Mouse (Mus musculus): Measurements from ENCODE around the gene 1700020L24Rik. TPM values are rescaled to one million over a fixed set of nuclear protein-coding genes. Genes with fewer than 3 reads are reported as not detected.

Gene 1700020L24Rik
- total RNA-seq, 2 experiments from 2014 or later: 0.30 to 1.4 TPM

DNA sequence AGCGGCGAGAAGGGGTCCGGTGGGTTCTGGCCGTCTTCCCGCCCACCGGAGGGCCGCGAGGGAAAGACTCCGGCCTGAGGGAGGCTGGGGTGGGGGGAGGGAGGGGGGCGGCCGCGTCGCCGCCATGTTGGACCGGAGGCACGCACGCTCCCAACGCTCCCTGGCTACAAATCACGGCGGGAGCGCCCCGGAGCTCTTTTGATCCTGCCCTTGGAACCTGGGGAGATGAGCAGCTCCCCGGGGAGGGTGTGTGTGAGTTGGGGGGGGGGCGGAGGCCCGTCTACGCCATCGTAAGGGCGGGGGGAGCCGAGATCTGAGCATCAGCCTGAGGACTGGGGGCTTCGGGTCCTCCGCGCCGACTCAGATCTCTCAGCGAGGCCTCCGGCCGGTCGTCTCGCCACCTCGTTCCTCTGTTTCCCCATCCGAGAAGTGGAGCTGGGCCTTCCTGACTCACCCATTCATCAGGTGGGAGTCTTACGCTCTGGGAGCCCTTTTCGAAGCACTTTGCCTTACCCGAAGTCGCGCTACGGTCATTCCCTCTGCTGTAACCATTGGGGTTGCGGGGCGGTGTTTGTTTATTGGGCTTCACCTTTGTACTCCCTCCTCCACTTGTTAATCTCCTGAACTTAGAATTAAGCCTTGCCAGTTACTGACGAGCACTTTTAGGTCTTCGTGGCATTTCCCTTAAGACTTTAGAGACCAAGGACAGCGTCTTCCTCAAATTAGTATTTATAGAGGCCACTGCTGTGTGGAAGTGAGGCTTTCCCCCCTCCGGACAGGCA lies 35.9 kb downstream of the 1700020L24Rik start:
- DNase-seq: peak; percentile 49

Other genes with a start within 250 kb of the 1700020L24Rik start
- gene Slfn3, start 246.3 kb upstream of the 1700020L24Rik start, total RNA-seq (2021): 1 to 10 TPM; 3.3 to 3.9 TPM
- gene Slfn14, start 151.0 kb upstream of the 1700020L24Rik start, total RNA-seq (2021): 1 to 10 TPM in 1 of 2 experiments, under 1 TPM in 1; 0.60 to 2.0 TPM
- gene Ap2b1, start 138.7 kb upstream of the 1700020L24Rik start, total RNA-seq (2021): 10 to 100 TPM; 78.1 to 96.0 TPM
- gene Pex12, start 135.1 kb upstream of the 1700020L24Rik start, total RNA-seq (2021): 10 to 100 TPM in 1 of 2 experiments, 1 to 10 TPM in 1; 8.4 to 13.1 TPM
- gene Rasl10b, start 28.5 kb upstream of the 1700020L24Rik start, total RNA-seq (2021): 1 to 10 TPM; 8.5 to 9.1 TPM
- not detected for gene Gas2l2, start 8.2 kb upstream of the 1700020L24Rik start, total RNA-seq (2021)
- 10 to 100 TPM in 1 of 2 experiments, 1 to 10 TPM in 1; 9.8 to 15.1 TPM for gene Mmp28, start 25.4 kb downstream of the 1700020L24Rik start, total RNA-seq (2021)
- gene Taf15, start 35.4 kb downstream of the 1700020L24Rik start, total RNA-seq (2021): 10 to 100 TPM; 54.9 to 58.4 TPM
- gene Heatr9, start 84.5 kb downstream of the 1700020L24Rik start, total RNA-seq (2021): not detected
- 1 to 10 TPM; 7.9 to 8.8 TPM for gene Ccl5, start 92.8 kb downstream of the 1700020L24Rik start, total RNA-seq (2021)
- 10 to 100 TPM in 1 of 2 experiments, 1 to 10 TPM in 1; 8.6 to 12.2 TPM for gene Ccl9, start 141.0 kb downstream of the 1700020L24Rik start, total RNA-seq (2021)
- 10 to 100 TPM in 1 of 2 experiments, 1 to 10 TPM in 1; 6.6 to 12.9 TPM for gene Ccl6, start 155.4 kb downstream of the 1700020L24Rik start, total RNA-seq (2021)
- gene Rpl9-ps1, start 207.9 kb downstream of the 1700020L24Rik start, total RNA-seq (2021): not detected
- under 1 TPM in 1 of 2 experiments, not detected in 1; 0.36 TPM for gene Ccl3, start 211.7 kb downstream of the 1700020L24Rik start, total RNA-seq (2021)
- not detected for gene Ccl4, start 224.9 kb downstream of the 1700020L24Rik start, total RNA-seq (2021)